Mouse (Mus musculus) thymus, postnatal 0 days (tissue): ENCODE results near the gene Trpc7. TPM values are rescaled to one million over a fixed set of nuclear protein-coding genes. Genes with fewer than 3 reads are reported as not detected.

ENCODE experiments used
- DNase-seq: peaks from one replicate; pipeline ENCODE4 v3.0.0-alpha.2; 2015; ENCODE audit warnings: low spot score
- polyA plus RNA-seq: library from polyadenylated mRNA; unstranded; fragments of >200 nt; fragmentation: Nextera tagmentation; extraction: Ambion mirVana; gene quantifications from 2 replicates; pipeline ENCODE4 v1.2.1, GENCODE M21; 2015

Trpc7 gene
- not detected in 2 replicates for polyA plus RNA-seq

- DNase-seq = no peak
These were observed at the start of gene Trpc7 for GRCm38 (mm10) chr13:56895893-56896292. Gene Trpc7, minus strand, starts transcription at chr13:56895993.

- DNase-seq = no peak
These were observed 43.5 kb upstream of the Trpc7 start for GRCm38 (mm10) chr13:56939261-56939660.

- no peak for DNase-seq
These were observed 38.2 kb upstream of the Trpc7 start for GRCm38 (mm10) chr13:56933832-56934510.

GRCm38 (mm10) chr13:56930421-56930820 is 34.6 kb upstream of the Trpc7 start:
- no peak for DNase-seq

- DNase-seq = no peak
These were observed 27.2 kb upstream of the Trpc7 start for GRCm38 (mm10) chr13:56922976-56923375.

GRCm38 (mm10) chr13:56921251-56921650 is 25.5 kb upstream of the Trpc7 start:
- DNase-seq = no peak

GRCm38 (mm10) chr13:56914721-56915120 is 18.9 kb upstream of the Trpc7 start:
- no peak for DNase-seq

- no peak for DNase-seq
These were observed 15.3 kb upstream of the Trpc7 start for GRCm38 (mm10) chr13:56911093-56911492.

GRCm38 (mm10) chr13:56895386-56895785 is 407 bp downstream of the Trpc7 start:
- DNase-seq = no peak

- no peak for DNase-seq
These were observed 1.2 kb downstream of the Trpc7 start for GRCm38 (mm10) chr13:56894543-56894942.

GRCm38 (mm10) chr13:56889888-56890287 is 5.9 kb downstream of the Trpc7 start:
- no peak for DNase-seq

GRCm38 (mm10) chr13:56882931-56883330 is 12.9 kb downstream of the Trpc7 start:
- DNase-seq = no peak

GRCm38 (mm10) chr13:56864567-56864966 is 31.2 kb downstream of the Trpc7 start:
- DNase-seq = no peak

GRCm38 (mm10) chr13:56862011-56862410 is 33.8 kb downstream of the Trpc7 start:
- DNase-seq = no peak

GRCm38 (mm10) chr13:56854506-56854905 is 41.3 kb downstream of the Trpc7 start:
- DNase-seq = no peak

- no peak for DNase-seq
These were observed 42.4 kb downstream of the Trpc7 start for GRCm38 (mm10) chr13:56853436-56853835.

- DNase-seq = no peak
These were observed 49.9 kb downstream of the Trpc7 start for GRCm38 (mm10) chr13:56845866-56846265.

GRCm38 (mm10) chr13:56815471-56815870 is 80.3 kb downstream of the Trpc7 start:
- no peak for DNase-seq

GRCm38 (mm10) chr13:56806776-56807490 is 88.9 kb downstream of the Trpc7 start:
- peak; percentile 76 for DNase-seq

- no peak for DNase-seq
These were observed 90.7 kb downstream of the Trpc7 start for GRCm38 (mm10) chr13:56805131-56805530.

- no peak for DNase-seq
These were observed 98.3 kb downstream of the Trpc7 start for GRCm38 (mm10) chr13:56797459-56797858.

GRCm38 (mm10) chr13:56795501-56795900 is 100.3 kb downstream of the Trpc7 start:
- DNase-seq = no peak

GRCm38 (mm10) chr13:56794441-56794840 is 101.4 kb downstream of the Trpc7 start:
- no peak for DNase-seq
